Mouse (Mus musculus) embryonic facial prominence, embryonic 14.5 days (tissue): ENCODE results near the gene Cyp2t4. TPM values are rescaled to one million over a fixed set of nuclear protein-coding genes. Genes with fewer than 3 reads are reported as not detected.

ENCODE experiments used
- ATAC-seq: fragments of 200-750 bp; cut with Nextera tagmentation; 2 replicates; pipeline ENCODE4 v1.8.0; 2017; ENCODE audit warnings: low read depth, moderate number of reproducible peaks, moderate TSS enrichment
- DNase-seq: peaks from one replicate; pipeline ENCODE4 v3.0.0-alpha.2; 2015; ENCODE audit warnings: low spot score
- H3K27ac ChIP-seq: fragments of 300-500 bp; sonication (generic); replicated peaks from 2 replicates; pipeline ENCODE4 v1.5.1; 2014; ENCODE audit warnings: low read depth, mild to moderate bottlenecking, low read length, moderate library complexity
- H3K27me3 ChIP-seq: fragments of 300-500 bp; sonication (generic); replicated peaks from 2 replicates; pipeline ENCODE4 v1.6.1; 2014; ENCODE audit warnings: low read length; ENCODE audit not compliant: control insufficient read depth, insufficient read depth
- H3K36me3 ChIP-seq: fragments of 300-500 bp; sonication (generic); 2 replicates; pipeline ENCODE4 v1.6.1; 2014; ENCODE audit warnings: low read length, mixed read lengths; ENCODE audit not compliant: control insufficient read depth, insufficient read depth
- H3K4me1 ChIP-seq: fragments of 300-500 bp; sonication (generic); 2 replicates; pipeline ENCODE4 v1.6.1; 2014; ENCODE audit warnings: antibody characterized with exemption, low read length; ENCODE audit not compliant: control insufficient read depth, insufficient read depth
- H3K4me2 ChIP-seq: fragments of 300-500 bp; sonication (generic); 2 replicates; pipeline ENCODE4 v1.6.1; 2014; ENCODE audit warnings: low read depth, mild to moderate bottlenecking, low read length, moderate library complexity, mixed read lengths
- H3K4me3 ChIP-seq: fragments of 300-500 bp; sonication (generic); 2 replicates; pipeline ENCODE4 v1.5.1; 2014; ENCODE audit warnings: low read depth, mild to moderate bottlenecking, low read length
- H3K9ac ChIP-seq: fragments of 300-500 bp; sonication (generic); 2 replicates; pipeline ENCODE4 v1.6.1; 2014; ENCODE audit warnings: low read depth, mild to moderate bottlenecking, low read length, moderate library complexity, mixed read lengths
- H3K9me3 ChIP-seq: fragments of 300-500 bp; sonication (generic); 2 replicates; pipeline ENCODE4 v1.6.1; 2016; ENCODE audit warnings: low read length; ENCODE audit not compliant: control insufficient read depth
- WGBS: fragments of 180-500 bp; shearing (Covaris S2); extraction: QIAGEN DNeasy Blood & Tissue Kit; methylation state at CpG from one replicate; pipeline ENCODE4 v1.1.7; 2014; 5-methylcytosine and 5-hydroxymethylcytosine counted together
- polyA plus RNA-seq: library from polyadenylated mRNA; unstranded; fragments of >200 nt; fragmentation: Nextera tagmentation; extraction: Ambion mirVana; gene quantifications from 2 replicates; pipeline ENCODE4 v1.2.1, GENCODE M21; 2014

The Cyp2t4 gene
- polyA plus RNA-seq, 1 experiment from 2014 or later, result 1.0 TPM

GRCm38 (mm10) chr7:27136410-27136996, 17.0 kb upstream of the Cyp2t4 start:
- DNase-seq (peak; percentile 56), ATAC-seq (peak; percentile 83)
- Histone ChIP-seq H3K4me3 (no peak overlapping the region), H3K27ac (no peak overlapping the region; the same call in 1 of the 2 replicates), H3K9me3 (0 out of 2 replicates have a peak, but pooled peaks cover 5% of the 10 kb centered on the region), H3K4me1 (no peaks in the 10 kb centered on the region), H3K9ac (no peak overlapping the region), H3K27me3 (no peaks in the 10 kb centered on the region), H3K4me2 (no peak overlapping the region), H3K36me3 (no peaks in the 10 kb centered on the region)
- WGBS, result 49% methylated on average over 8 of the region's 8 CpGs

GRCm38 (mm10) chr7:27156005-27156404, 2.5 kb downstream of the Cyp2t4 start:
- WGBS, result 77% methylated on average over 13 of the region's 13 CpGs
- peaks cover 13% of the 10 kb centered on the region for H3K4me1 ChIP-seq
- no peak for ATAC-seq

DNA sequence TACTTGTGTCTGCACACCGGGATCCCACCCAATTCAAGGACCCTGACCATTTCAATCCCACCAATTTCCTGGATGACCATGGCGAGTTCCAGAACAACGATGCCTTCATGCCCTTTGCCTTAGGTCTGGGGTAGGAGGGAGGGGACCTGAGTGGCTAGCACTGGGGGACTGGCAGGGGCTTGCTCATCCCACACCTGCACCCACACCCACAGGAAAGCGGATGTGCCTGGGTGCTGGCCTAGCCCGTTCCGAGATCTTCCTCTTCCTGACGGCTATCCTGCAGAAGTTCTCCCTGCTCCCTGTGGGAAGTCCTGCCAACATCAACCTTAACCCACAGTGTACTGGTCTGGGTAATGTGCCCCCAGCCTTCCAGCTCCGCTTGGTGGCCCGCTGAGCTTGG, 4.7 kb downstream of the Cyp2t4 start:
- WGBS, result 89% methylated on average over 9 of the region's 9 CpGs

More at GRCm38 (mm10) chr7:27156005-27156404, 2.5 kb downstream of the Cyp2t4 start:
- Histone ChIP-seq H3K4me2 (no peak overlapping the region), H3K27me3 (no peaks in the 10 kb centered on the region), H3K4me3 (no peak overlapping the region), H3K9me3 (no peaks in the 10 kb centered on the region), H3K9ac (no peak overlapping the region), H3K27ac (no peak overlapping the region), H3K36me3 (peaks cover 30% of the 10 kb centered on the region)
- DNase-seq, result no peak

DNA sequence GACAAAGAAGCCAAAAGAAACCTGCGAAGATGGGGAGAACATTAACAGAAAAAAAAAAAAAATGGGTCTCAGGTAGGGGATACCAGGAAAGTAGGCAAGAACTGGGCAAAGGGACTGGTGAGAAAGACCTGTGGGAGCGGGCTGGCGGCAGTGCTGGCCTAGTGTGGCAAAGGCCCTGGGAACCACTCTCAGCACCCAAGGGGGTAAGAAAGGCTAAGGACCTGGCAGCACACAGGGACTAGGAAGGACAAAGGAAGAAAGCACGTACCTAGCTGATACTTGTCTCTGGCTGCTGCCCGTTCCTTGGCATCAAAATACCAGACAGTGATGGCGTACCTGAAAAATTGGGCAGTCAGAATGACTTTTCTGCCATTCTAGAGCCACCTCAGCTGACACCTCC, 5.7 kb downstream of the Cyp2t4 start:
- peaks cover 18% of the 10 kb centered on the region for H3K4me1 ChIP-seq
- no peak for ATAC-seq
- H3K27me3 ChIP-seq, result no peaks in the 10 kb centered on the region
- no peak for DNase-seq
- H3K27ac ChIP-seq, result no peak overlapping the region
- no peak overlapping the region for H3K4me3 ChIP-seq
- peaks cover 50% of the 10 kb centered on the region for H3K36me3 ChIP-seq
- no peak overlapping the region for H3K4me2 ChIP-seq
- H3K9ac ChIP-seq, result no peak overlapping the region
- H3K9me3 ChIP-seq, result no peaks in the 10 kb centered on the region
- 95% methylated on average over 6 of the region's 6 CpGs for WGBS

More for the DNA sequence above, 4.7 kb downstream of the Cyp2t4 start:
- Histone ChIP-seq H3K9me3 (no peaks in the 10 kb centered on the region), H3K4me2 (no peak overlapping the region), H3K4me1 (peaks cover 14% of the 10 kb centered on the region), H3K27ac (no peak overlapping the region), H3K27me3 (no peaks in the 10 kb centered on the region), H3K9ac (no peak overlapping the region), H3K4me3 (no peak overlapping the region), H3K36me3 (peaks cover 47% of the 10 kb centered on the region)
- ATAC-seq (no peak), DNase-seq (no peak)

GRCm38 (mm10) chr7:27159882-27160281, 6.4 kb downstream of the Cyp2t4 start:
- Histone ChIP-seq H3K36me3 (peaks cover 56% of the 10 kb centered on the region), H3K9ac (no peak overlapping the region; the same call in 1 of the 2 replicates), H3K27ac (no peak overlapping the region), H3K4me3 (no peak overlapping the region), H3K4me1 (peaks cover 22% of the 10 kb centered on the region), H3K27me3 (no peaks in the 10 kb centered on the region), H3K9me3 (no peaks in the 10 kb centered on the region), H3K4me2 (no peak overlapping the region)
- WGBS, result 12% methylated on average over 8 of the region's 8 CpGs
- DNase-seq (peak; percentile 92), ATAC-seq (peak; percentile 93)

- Histone ChIP-seq H3K27me3 (no peaks in the 10 kb centered on the region), H3K4me3 (no peak overlapping the region), H3K36me3 (peaks cover 61% of the 10 kb centered on the region), H3K4me2 (no peak overlapping the region), H3K27ac (no peak overlapping the region), H3K9me3 (no peaks in the 10 kb centered on the region), H3K9ac (no peak overlapping the region), H3K4me1 (peaks cover 30% of the 10 kb centered on the region)
- ATAC-seq (no peak), DNase-seq (no peak)
- 84% methylated on average over 3 of the region's 3 CpGs for WGBS
Measured at GRCm38 (mm10) chr7:27160921-27161320, 7.4 kb downstream of the Cyp2t4 start.

DNA sequence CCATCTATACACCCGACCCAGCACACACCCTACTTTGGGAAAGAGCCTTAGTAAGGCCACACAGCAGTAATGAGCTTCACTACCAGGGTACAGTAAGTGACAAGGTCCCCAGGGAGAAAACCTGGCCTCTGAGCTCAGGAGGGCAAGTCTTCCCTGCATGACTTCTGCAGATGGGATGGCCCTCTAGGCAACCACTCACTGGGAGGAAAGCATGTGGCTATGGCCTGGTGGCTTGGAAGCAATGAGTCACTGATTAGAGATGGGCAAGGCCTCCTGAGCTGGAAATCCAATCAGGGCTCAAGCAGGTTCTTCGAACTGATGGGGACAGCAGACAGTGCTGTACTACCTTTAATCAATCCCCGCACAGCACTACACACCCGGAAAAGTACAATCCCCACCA, 8.2 kb downstream of the Cyp2t4 start:
- H3K27ac ChIP-seq, result no peak overlapping the region
- DNase-seq (no peak), ATAC-seq (no peak)
- WGBS, result 88% methylated on average over 4 of the region's 4 CpGs
- 0 out of 2 replicates have a peak overlapping the region, but pooled peaks have one; percentile 19 for H3K9ac ChIP-seq
- H3K4me2 ChIP-seq, result no peak overlapping the region
- H3K27me3 ChIP-seq, result no peaks in the 10 kb centered on the region
- peaks cover 30% of the 10 kb centered on the region for H3K4me1 ChIP-seq
- no peak overlapping the region for H3K4me3 ChIP-seq
- peaks cover 61% of the 10 kb centered on the region for H3K36me3 ChIP-seq
- no peaks in the 10 kb centered on the region for H3K9me3 ChIP-seq

DNA sequence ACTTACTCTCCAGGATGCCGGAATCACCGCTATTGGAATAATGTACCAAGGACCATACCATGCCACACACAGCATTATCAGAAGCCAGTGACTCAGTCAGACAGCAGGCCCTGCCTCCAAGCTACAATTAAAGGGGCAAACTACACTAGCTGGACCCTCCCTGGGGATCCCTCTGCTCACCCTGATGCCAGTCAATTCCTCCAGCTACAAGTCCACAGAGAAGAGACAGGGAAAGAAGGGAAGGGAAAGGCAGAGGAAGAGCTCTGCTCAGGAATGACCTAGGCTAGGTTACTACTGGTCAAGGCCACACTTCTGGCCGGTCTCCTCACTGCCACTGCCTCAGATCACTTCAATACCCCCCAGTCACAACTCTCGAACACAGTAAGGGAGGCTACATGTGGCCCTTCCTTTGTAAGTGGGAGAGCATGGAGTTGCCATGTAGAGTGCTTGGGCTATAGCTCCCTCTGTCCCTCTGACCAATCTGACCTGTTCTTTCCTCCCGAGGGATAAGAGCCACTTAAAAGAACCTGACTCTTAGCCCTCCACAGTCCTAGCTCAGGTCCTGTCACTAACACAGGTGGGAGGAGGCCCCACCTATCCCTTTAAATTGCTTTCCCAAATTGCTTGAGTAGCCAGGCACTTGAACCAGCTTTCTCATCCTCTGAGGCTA, 9.4 kb downstream of the Cyp2t4 start:
- Histone ChIP-seq H3K4me3 (no peak overlapping the region), H3K4me2 (peak overlapping the region; percentile 69; the same call in 1 of the 2 replicates), H3K36me3 (peaks cover 52% of the 10 kb centered on the region), H3K9ac (0 out of 2 replicates have a peak overlapping the region, but pooled peaks have one; percentile 90), H3K27ac (no peak overlapping the region), H3K9me3 (no peaks in the 10 kb centered on the region), H3K4me1 (peaks cover 30% of the 10 kb centered on the region), H3K27me3 (no peaks in the 10 kb centered on the region)
- DNase-seq (no peak), ATAC-seq (no peak)
- WGBS, result 73% methylated on average over 5 of the region's 5 CpGs
